Mouse (Mus musculus) heart, postnatal 0 days (tissue): ENCODE results near the gene Gse1.

Experiments
- CTCF ChIP-seq: IDR thresholded peaks from 2 replicates; pipeline ENCODE4 v1.5.1; 2016; ENCODE audit warnings: antibody characterized with exemption, control low read depth, low read depth
- EP300 ChIP-seq: IDR thresholded peaks from 2 replicates; pipeline ENCODE4 v1.6.1; 2016; ENCODE audit warnings: antibody characterized with exemption, low read depth

GRCm38 (mm10) chr8:120485116-120485515, 256.9 kb downstream of the Gse1 start:
- TF ChIP-seq CTCF (no peak), EP300 (no peak)
